Mouse (Mus musculus) spleen, embryonic (tissue): ENCODE data around the gene Gm20388.

Source experiments
- CTCF ChIA-PET: fragments of 350-600 bp; sonication (Branson Sonifier 250); formaldehyde crosslinking; loops from one replicate; lab custom pipeline; 2022; lab: Charles Lee

Gene Gm20388

DNA sequence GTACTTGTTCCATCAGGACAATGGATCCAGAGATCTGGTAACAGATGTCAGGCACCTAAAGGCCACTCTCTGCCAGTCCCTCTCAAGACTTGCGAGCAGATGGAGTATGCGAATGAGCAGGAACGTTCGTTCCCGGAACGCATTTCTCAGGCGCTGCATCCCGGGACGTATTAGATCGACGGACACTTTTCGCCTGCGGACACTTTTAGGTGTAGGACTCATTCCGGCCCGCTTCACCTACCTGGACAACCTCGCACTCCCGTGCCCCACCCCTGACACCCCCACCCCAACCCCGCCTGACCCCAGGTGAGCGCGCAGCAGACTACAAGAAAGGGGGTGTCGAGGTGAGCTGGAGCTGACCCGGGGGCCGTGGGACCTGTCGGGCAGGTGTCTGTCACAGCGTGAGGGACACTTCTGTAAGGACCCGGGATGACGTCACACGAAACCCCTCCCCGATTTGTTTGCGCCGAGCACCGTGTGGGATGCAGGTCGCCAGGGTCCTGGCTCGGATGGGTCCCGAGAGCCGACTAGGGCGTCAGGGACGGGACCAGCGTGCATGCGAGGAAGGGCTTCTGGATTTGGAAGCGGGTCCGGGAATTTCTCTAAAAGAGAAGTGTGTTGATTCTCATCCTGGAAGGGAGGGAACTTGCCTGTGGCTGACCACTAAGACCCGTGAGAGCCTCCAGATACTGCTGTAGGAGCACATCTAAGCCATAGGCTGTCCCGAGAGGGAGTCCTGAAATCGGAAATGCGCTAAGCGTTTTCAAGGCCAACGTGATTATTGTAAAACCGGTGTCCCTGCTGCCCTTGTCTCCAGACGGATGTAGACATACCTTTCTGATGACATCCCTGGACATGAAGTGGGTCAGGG lies 2864.9 kb downstream of the Gm20388 start, which contains the start of gene Acsf3:
TSS of gene Acsf3 (plus strand) at position 202 of the 871 bp plus-strand sequence.
- CTCF ChIA-PET: no interaction called here

DNA sequence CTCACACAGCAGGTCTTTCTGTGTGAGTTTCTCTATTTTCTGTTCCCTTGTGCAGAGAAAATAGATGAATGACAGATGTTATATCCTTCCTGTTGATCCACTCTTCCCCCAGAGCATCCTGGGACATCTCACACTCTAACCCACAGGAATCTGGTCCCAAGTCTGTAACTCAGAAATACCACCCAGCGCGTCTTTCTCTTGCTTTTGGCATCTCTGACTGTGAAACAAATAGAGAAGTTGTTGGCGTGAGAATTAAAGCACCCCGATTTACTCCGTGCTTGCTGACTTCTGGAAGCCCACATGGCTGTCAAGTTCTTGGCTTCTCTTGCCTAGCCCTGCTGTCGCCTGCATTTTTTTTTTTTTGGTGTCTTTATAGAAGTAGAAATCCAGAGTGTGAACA lies 2867.1 kb downstream of the Gm20388 start:
- CTCF ChIA-PET: no interaction called here

DNA sequence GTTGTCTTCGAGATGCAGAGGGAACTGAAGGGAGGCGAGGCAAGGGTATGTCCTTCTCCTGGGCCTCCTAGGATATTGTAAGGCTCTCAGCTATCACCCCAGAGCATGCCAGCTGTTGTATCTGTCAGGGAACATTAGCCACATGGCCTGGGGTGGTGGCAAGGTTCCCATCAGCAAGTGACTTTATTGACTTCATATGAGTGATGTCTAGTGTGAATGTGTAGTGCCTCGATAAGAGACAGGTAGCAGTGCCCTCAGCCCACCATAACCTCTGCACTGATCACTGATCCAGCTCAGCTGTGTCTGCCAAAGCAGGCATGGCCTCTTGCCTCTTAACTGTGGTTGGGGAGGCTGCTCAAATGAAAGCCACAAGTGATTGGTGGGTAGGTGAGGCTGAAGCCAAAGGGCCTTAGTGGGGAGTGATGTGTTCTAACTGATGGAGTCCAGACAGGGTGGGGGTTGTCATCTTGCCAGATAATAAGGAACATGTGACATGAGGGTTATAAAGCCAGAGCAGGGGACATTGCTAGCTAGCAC lies 2868.1 kb downstream of the Gm20388 start:
- CTCF ChIA-PET: no interaction called here

DNA sequence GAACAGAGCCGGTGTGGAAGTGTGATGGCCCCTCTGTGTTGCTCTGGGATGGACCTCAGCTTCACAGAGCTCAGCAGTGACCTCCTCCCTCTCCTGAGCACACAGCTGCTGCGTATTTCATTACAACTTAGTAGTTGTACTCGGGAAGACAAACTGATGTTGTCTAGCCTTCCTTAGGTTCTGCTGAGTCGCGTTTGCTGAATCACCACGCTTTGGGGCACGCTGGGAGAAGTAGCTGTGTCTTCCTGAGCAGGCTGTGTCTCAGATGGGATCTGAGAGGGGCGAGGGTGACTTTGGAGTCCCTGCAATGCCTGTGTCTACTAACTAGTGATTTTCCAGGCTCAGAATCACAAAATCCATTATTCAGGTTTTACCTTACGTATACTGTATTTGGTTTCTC lies 2868.6 kb downstream of the Gm20388 start:
- CTCF ChIA-PET: no interaction called here

DNA sequence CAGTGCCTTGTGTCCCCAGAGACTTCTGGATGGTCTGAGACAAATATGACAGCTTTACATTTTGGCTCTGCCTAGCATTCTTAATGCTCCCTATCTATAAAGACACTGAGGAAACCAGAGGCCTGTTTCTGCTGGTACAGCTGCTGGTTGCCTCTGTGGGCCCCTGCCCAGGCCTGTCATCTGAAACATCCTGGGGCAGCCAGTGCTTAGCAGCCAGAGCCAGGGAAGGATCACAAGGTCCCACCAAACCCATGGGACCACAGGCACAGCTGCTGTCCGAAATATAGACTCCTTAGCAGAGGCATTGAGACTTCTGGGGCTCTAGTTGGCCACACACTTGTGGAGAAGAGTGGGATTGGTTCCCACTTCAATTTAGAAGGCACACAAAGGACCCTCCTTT lies 2874.1 kb downstream of the Gm20388 start:
- CTCF ChIA-PET: no interaction called here

DNA sequence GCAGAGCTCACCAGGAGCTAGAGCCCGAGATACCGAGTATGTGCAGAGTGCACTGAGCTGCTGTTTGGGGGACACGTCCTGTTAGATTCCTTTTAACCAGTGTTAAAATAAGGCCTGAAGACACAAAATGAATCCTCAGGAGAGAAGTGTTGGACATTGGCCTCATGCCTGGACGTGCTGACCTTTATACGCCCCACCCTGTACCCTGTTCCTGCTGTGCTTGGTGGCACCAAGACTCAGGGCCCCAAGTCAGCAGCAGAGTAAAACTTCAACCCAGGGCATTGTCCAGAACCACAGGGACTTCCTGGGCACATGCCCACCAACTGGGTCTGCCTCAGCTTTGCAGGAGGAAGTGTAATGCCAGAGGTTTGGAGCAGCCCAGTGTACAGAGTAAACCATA lies 2879.2 kb downstream of the Gm20388 start:
- CTCF ChIA-PET: no interaction called here

DNA sequence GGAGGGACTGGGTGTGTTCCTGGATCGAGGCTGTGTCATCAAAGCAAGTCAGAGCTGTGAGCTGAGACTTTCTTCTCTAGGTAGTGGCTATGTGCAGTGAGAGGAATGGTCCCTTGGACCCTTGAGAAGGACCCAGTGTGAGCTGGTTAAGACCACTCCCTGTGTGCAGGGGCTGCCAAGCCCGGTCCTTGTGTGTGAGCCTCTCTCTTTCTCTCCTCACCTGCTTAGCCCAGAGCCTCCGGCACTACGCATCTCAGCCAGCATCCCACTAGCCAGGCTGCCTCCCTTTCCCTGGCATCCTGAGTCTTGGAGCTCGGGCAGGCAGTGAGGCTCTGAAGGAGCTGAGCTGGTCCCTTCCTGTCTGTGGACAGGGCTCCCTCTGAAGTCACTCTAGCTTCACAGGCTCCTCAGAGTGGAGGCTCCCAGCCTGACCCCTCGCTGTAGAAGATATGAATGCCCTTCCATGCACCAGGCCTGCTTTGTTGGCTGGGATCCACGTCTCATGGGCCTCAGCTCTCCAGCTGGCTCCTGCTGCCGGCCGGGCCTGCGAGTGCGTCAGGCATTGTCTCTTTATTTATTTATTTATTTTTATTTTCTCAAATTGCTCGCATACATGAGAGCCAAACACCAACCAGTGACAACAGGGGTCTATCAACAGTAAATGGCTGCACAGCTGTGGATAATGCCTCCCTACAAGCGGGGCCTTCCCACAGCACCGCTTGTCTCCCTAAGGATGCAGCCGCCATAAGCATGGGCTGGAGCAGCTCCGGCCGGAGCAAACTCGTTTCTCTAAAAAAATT lies 2882.9 kb downstream of the Gm20388 start:
- CTCF ChIA-PET: no interaction called here

DNA sequence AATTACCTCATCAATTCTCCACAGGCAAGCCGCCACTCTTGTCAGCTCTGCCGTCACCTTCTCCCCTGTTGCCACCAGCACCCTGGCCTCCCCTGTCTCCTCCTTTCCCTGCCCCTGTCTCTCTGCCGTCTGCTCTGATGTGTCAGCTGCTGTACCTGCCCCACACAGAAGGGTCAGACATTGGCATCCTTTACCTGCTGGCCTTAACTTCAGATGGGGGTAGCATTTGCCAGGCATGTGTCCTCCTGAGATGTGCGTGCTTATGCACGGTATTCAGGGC lies 2883.5 kb downstream of the Gm20388 start:
- CTCF ChIA-PET: no interaction called here

DNA sequence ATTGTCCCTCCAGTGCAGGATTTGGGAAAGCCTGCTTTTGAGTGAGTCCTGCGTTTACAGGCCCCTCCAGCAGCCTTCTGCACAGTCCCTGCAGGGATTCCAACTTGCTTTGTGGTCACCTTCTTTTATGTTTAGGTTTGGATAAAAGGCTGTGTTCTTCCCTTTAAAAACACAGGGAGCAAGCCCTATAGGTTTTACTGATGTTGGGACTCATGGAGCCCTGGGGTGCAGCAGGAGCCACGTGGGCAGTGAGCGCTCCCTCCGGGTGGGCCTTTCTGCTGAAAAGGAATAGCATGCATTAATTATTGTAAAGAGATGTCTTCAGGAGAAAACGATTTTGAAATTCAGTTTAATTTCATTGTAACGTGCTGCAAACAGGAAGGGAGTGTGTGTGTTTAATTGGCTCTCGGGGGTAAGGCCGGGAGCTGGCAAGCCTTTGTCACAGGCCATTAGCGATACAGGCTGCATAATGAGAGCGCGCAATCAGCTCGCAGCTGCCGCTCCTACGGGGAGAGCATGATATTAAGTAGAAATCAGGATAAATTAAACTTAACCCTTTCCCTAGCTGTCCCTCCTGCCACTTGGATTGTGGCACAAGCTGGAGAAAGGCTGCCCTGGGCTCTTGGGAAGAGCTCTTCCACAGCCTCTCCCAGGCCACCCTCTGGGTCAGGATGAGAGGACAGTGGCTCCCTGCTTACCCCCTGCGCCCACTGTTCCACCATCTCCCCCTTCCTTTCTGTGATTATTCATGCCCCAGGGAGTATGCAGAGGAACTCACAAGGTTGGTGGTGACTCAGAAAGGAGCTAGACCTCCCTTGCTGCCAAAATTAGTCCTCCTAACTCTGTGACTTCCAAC lies 2893.5 kb downstream of the Gm20388 start:
- CTCF ChIA-PET: no interaction called here

DNA sequence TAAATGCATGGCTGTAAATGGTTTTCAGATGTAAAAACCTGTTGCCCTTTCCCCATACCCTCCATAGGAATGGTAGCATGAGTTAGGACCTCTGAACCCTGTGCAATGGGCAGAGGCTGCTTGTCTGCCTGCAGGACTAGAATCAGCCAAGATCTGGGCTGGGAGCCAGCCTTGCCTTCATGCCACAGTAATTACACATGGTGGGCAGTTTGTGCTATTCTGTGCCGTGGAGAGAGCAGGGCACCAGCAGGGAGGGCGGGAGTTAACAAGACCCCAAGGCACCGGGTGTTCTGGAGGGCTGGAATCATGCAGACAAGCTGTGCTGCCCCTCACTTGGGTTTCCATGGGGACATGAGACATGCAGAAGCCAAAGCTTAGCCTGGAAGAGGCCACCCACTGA lies 2894.7 kb downstream of the Gm20388 start:
- CTCF ChIA-PET: no interaction called here

DNA sequence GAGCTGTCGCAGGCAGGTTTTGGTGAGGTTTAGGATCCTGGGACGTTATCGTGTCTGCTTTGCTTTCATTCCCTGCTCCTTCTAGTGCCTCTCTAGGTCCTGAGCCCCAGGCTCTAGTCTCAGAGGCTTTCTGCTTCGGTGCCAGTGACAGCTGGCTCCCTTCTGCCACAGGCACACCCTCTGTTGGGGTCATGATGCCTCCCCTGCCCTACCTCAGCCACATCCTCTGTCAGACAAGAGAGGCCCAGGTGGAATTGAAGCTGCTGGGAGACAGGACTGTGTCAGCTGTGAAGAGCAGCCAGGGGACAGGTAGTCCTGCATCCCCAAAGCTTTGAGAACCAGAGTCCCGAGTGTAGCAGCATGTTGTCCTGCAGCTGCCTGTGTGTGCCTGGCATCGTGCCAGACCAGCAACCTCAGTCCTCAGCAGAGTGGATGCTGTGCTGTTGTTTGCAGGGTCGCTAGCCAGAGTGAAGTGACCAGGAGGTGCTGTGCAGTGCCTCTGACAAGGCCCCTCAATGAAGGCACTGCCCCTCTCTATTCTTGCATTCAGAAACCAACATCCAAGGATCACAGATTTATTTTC lies 2896.4 kb downstream of the Gm20388 start:
- CTCF ChIA-PET: interaction anchor here (0.9 kb wide), 1 partner anchor 134 kb away, joined by 3 read pairs; no protein-coding TSS in a partner anchor

DNA sequence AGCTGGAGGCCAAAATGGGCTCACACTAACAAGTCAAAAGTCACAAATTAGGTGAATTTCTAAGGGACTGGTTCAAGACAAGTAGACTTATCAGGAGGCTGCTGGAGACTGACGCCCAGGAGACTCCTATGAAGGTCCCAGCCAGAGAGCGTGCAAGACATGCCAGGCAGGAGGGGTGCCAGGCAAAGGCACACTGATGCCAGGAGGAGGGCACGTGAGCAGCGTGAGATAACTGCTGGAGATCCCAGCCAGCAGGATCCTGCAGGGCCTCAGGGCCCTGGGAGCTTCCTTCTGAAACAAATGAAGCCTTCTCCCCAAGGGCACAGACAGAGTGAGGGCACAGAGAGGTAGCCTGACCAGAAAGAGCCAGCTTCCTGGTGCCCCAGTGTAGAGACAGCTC lies 2897.3 kb downstream of the Gm20388 start:
- CTCF ChIA-PET: no interaction called here

DNA sequence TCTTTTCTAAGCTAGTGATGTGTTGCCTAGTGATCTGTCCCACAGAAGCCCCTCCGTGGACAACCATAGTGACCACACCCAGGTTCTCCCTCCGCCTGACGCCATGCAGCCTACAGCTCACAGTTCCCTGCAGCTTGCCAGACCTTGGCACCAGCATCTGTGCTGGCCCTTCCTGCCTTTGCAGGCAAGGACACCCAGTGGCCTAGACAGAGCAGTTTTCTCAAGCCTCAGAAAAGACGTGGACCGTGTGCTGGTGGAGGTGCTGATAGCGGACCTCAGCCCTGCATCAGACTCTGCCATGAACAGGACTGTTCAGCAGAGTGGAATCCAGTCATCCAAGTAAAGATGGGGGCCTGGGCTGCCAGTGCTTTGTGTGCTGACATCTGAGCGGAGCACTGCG lies 2899.7 kb downstream of the Gm20388 start:
- CTCF ChIA-PET: no interaction called here

DNA sequence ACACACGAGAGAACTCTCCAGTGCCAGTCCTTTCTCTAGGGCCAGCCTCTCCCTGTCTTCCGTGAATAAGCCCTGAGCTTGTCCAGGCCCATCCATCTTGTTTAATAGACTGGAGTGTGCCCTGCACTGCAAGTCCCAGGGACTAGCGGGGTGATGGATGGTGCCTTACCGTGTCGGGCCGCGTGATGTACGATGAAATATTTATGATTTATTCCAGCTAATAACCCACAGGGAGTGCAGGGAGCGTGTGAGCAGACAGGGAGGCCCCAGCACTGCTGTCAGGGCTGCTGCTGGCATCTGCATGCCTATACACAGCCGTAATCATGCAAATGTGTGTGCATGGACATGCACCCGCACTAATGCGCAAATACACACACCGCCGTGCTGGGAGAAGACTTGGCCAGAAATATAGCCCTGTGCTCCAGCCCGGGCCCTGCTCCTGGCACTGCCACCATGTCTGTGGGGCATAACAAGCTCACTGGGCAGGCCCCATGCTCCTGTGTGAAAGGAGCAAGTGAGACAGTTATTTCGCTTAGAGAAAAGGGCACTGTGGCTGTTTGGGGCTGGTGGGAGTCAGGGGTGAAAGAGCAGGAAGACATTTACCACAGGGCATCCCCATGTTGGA lies 2901.3 kb downstream of the Gm20388 start:
- CTCF ChIA-PET: no interaction called here

DNA sequence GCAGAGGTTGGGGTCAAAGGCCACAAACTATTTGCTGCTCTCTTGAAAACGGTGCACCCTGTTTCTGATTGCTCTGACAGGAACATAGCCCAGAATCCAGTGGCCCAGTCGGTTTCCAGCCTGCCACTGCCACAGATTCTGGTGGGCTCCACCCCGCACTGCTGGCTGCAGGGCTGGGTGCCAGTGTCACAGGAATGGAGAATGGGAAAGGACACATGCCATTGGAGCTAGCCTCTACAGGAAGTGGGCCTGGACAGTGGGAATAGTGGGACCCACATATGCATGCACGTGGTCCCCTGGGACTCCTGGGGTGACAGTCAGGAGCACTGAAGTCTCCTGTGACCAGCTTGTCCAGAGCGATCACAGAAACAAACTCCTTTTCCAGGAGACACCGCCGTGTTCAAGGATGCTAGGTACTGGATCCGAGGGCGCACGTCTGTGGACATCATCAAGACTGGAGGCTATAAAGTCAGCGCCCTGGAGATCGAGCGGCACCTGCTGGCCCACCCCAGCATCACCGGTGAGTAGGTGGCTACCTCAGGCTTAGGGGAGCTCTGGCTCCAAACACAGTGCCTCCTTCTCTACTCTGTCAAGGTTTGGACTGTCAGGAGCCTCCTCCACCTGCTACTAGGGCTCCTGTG lies 2902.1 kb downstream of the Gm20388 start:
- CTCF ChIA-PET: no interaction called here

DNA sequence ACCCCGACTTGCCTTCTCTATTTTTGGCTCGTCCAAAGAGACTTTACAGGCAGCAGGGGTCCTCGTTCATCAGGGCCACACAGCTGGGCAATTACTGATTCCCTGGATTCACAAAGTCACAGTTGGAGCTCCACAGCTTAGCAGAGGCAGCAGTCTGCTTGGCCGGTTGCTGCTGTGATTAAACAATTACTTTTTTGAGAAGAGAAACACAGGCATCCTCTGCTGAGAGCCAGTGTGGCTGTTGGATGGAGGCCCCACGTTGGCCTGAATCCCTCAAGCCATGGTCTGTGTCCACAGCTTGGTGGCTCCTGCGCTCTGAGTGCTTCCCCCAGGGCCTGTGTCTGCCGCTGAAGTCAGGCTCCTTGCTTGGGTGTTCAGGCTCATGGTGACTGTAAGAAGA lies 2904.0 kb downstream of the Gm20388 start:
- CTCF ChIA-PET: no interaction called here

DNA sequence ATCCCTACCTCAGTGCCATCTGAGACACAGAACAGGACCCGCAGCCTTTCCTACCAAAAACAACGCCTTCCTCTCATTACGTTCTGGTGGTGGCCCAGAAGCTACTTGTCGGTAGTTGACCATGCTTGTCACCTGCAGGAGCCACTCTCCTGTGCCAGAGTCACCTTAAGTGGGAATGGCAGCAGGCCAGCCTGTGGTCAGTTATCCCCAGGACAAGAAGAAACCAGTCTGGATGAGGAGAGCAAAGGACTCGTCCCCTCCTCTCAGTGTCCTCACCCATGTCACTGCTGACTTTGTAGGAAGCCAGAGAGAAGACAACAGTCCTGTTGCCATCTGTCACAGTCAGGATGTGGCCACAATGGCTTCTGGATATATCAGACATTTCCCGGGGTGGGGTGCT lies 2906.3 kb downstream of the Gm20388 start:
- CTCF ChIA-PET: interaction anchor here (0.6 kb wide), 2 partner anchors 33 to 186 kb away, joined by 6 to 18 read pairs; no protein-coding TSS in a partner anchor

DNA sequence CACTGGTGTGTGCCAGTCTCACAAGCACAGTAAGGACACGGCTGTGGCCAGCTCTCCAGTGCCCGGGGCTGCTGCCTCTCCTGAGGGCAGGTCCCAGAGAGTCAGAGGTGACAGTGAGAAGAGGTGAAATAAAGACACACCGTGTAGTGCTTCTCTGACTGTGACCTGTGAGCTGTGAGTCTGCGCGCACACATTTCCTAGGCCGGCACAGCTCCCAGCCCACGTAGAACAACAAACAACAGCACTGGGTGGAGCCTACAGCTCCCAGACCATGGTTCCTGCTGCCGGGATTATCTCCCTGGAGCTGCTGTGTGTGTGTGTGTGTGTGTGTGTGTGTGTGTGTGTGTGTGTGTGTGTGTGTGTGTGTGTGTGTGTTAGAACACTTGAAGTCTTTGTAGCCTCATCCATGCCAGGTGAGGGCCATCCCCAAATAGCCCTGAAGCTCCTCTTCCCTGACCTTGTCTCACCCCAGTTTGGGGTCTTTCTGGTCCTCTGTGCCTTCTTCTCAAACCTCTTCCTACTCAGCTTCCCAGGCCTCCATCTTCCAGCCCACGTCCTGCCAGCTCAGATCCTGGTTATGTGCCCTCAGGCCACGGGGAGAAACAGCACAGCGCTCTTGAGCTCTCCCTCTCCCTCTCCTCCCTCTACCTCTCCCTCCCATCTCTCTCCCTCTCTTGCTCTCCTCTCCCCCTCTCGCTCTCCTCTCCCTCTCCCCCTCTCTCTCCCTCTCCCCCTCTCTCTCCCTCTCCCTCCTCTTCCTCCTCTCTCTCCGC lies 2907.3 kb downstream of the Gm20388 start:
- CTCF ChIA-PET: no interaction called here

DNA sequence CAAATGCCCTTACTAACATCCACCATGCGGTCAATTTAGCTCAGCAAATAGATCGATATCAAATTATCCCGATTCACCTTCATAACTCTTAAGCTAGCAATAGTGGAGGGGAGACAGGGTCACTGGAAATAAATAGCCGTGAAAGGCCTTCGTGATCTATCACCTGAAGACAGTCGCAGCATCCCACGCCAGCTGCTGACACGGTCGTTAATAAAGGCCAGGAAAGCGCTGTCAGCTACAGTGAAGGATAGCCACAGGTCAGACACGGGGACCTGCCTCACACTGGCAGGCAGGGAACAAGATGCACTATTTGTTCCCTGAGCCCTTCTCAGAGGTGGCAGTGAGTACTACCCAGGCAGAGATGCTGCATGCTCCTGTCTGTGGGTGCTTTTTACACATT lies 2909.1 kb downstream of the Gm20388 start:
- CTCF ChIA-PET: no interaction called here

DNA sequence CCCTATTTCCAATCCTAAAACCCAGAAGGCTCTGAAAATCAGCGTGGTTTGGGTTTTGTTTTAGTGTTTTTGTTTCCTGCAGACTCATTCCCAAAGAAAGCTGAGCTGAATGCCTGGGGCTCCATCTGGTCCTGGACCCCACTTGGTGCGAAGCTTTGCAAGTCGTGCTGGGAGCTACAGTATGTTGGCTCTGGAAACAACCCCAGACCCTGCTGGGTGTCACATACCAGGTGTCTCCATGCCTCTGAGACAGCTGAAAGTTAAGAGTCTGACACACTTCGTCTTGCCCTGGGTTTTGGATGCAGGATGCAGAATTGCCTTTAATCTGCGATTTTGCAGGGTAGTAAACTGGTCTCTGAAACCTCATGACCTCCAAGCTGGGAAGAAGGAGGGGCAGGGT lies 2913.9 kb downstream of the Gm20388 start:
- CTCF ChIA-PET: interaction anchor here (0.7 kb wide), 1 partner anchor 115 kb away, joined by 4 read pairs; no protein-coding TSS in a partner anchor
